In genomic region chr6:88827395-88828205, GRCm38 (mm10) we compare ENCODE assay signal across 10 mouse cellular contexts. TPM values are rescaled to one million over a fixed set of nuclear protein-coding genes. Genes with fewer than 3 reads are reported as not detected.
DNase-seq lines count a peak whose midpoint lies in the region; ATAC-seq and TF ChIP-seq lines count a peak whose summit lies in the region.
"Had no signal": no experiment of that assay in that cellular context is flagged by ENCODE, and none has a peak within 500 bp of the region (broad histone marks: within the 10 kb centered on the region; RNA-seq: fewer than 3 reads in every experiment).

No protein-coding gene starts in this region.

- no peak overlapping the region for H3K4me3 ChIP-seq in forebrain, embryonic 16.5 days (replicated peaks; ENCODE audit: low read length)
- H3K4me3 ChIP-seq in forebrain, embryonic 11.5 days (ENCODE audit: low read depth, low read length): no peak overlapping the region
- no peak overlapping the region for H3K4me3 ChIP-seq in liver, embryonic 13.5 days (replicated peaks)
- H3K4me3 ChIP-seq in liver, embryonic 11.5 days (ENCODE audit: low read depth, low read length): no peak overlapping the region
- H3K4me3 ChIP-seq in bone marrow, adult 2 months (replicated peaks; ENCODE audit: control insufficient read depth, low read depth, low read length): no peak overlapping the region
- H3K4me3 ChIP-seq: hindbrain, embryonic 15.5 days had no signal

- no peaks in the 10 kb centered on the region for H3K36me3 ChIP-seq in forebrain, embryonic 16.5 days (ENCODE audit: control insufficient read depth, insufficient read depth)
- H3K36me3 ChIP-seq in forebrain, embryonic 11.5 days (ENCODE audit: control insufficient read depth, insufficient read depth, low read length): no peaks in the 10 kb centered on the region
- H3K36me3 ChIP-seq in liver, embryonic 13.5 days: peaks cover 55% of the 10 kb centered on the region
- no peaks in the 10 kb centered on the region for H3K36me3 ChIP-seq in liver, embryonic 11.5 days (ENCODE audit: control insufficient read depth, insufficient read depth, low read length)
- H3K36me3 ChIP-seq: hindbrain, embryonic 15.5 days had no signal

- peaks cover 15% of the 10 kb centered on the region for H3K4me1 ChIP-seq in forebrain, embryonic 16.5 days (replicated peaks; ENCODE audit: control insufficient read depth, insufficient read depth, low read length)
- no peaks in the 10 kb centered on the region for H3K4me1 ChIP-seq in forebrain, embryonic 11.5 days (replicated peaks; ENCODE audit: control insufficient read depth, insufficient read depth, low read length)
- H3K4me1 ChIP-seq in liver, embryonic 13.5 days (replicated peaks): peaks cover 35% of the 10 kb centered on the region
- H3K4me1 ChIP-seq in liver, embryonic 11.5 days (replicated peaks; ENCODE audit: control insufficient read depth, insufficient read depth, low read length): no peaks in the 10 kb centered on the region
- H3K4me1 ChIP-seq in bone marrow, adult 2 months (ENCODE audit: control insufficient read depth, insufficient read depth, low read length): peaks cover 11% of the 10 kb centered on the region

- DNase-seq in forebrain, embryonic 11.5 days (ENCODE audit: low spot score): no peak
- DNase-seq in liver, embryonic 13.5 days: no peak
- DNase-seq in liver, embryonic 11.5 days (ENCODE audit: low spot score): no peak
- DNase-seq in yolk sac, embryonic 10.5 days (ENCODE audit: low spot score): no peak
- DNase-seq: adrenal gland, postnatal 10 days had no signal

- TF ChIP-seq CTCF in bone marrow, adult 2 months (IDR thresholded peaks at IDR 0.05; ENCODE audit: control insufficient read depth, insufficient read depth, low read length): peak; percentile 22; the same call in 1 of the 2 replicates

- H3K9ac ChIP-seq in forebrain, embryonic 16.5 days (replicated peaks; ENCODE audit: low read depth, low read length): no peak overlapping the region
- H3K9ac ChIP-seq in forebrain, embryonic 11.5 days (ENCODE audit: low read length): no peak overlapping the region
- H3K9ac ChIP-seq in liver, embryonic 13.5 days: no peak overlapping the region
- H3K9ac ChIP-seq in liver, embryonic 11.5 days (ENCODE audit: low read depth, low read length): no peak overlapping the region
- H3K9ac ChIP-seq: hindbrain, embryonic 15.5 days had no signal

- H3K27ac ChIP-seq in forebrain, embryonic 16.5 days (ENCODE audit: low read length): 0 out of 2 replicates have a peak overlapping the region, but pooled peaks have one; percentile 9
- no peak overlapping the region for H3K27ac ChIP-seq in forebrain, embryonic 11.5 days (ENCODE audit: low read depth, low read length)
- H3K27ac ChIP-seq in liver, embryonic 13.5 days: peak overlapping the region; percentile 31; the same call in 1 of the 2 replicates
- H3K27ac ChIP-seq in liver, embryonic 11.5 days (ENCODE audit: low read depth, low read length): no peak overlapping the region
- peak overlapping the region; percentile 38; the same call in 1 of the 2 replicates for H3K27ac ChIP-seq in bone marrow, adult 2 months (ENCODE audit: control insufficient read depth, insufficient read depth, low read depth, low read length, poor library complexity)
- H3K27ac ChIP-seq: hindbrain, embryonic 15.5 days had no signal

- H3K4me2 ChIP-seq in forebrain, embryonic 16.5 days (ENCODE audit: low read length): no peak overlapping the region
- H3K4me2 ChIP-seq in forebrain, embryonic 11.5 days (ENCODE audit: low read depth, low read length, severe bottlenecking): no peak overlapping the region
- no peak overlapping the region for H3K4me2 ChIP-seq in liver, embryonic 13.5 days
- no peak overlapping the region for H3K4me2 ChIP-seq in liver, embryonic 11.5 days
- H3K4me2 ChIP-seq: hindbrain, embryonic 15.5 days had no signal

- H3K27me3 ChIP-seq in forebrain, embryonic 16.5 days (replicated peaks; ENCODE audit: control insufficient read depth, insufficient read depth, low read length): no peaks in the 10 kb centered on the region
- no peaks in the 10 kb centered on the region for H3K27me3 ChIP-seq in forebrain, embryonic 11.5 days (ENCODE audit: control insufficient read depth, insufficient read depth, low read length)
- H3K27me3 ChIP-seq in liver, embryonic 13.5 days: no peaks in the 10 kb centered on the region
- H3K27me3 ChIP-seq in liver, embryonic 11.5 days (replicated peaks; ENCODE audit: control insufficient read depth, insufficient read depth, low read length): no peaks in the 10 kb centered on the region
- H3K27me3 ChIP-seq: hindbrain, embryonic 15.5 days had no signal

- no peak for ATAC-seq in forebrain, embryonic 16.5 days
- no peak for ATAC-seq in forebrain, embryonic 11.5 days (replicated peaks; ENCODE audit: low FRiP score)
- no peak for ATAC-seq in liver, embryonic 13.5 days (ENCODE audit: low read depth)
- ATAC-seq in liver, embryonic 11.5 days (replicated peaks; ENCODE audit: low FRiP score): no peak
- ATAC-seq in monocyte, adult 5-6 weeks (replicated peaks; ENCODE audit: insufficient number of reproducible peaks, low FRiP score, low TSS enrichment, poor library complexity, severe bottlenecking): peak; percentile 42
- ATAC-seq in erythroid progenitor cell, adult 5-6 weeks (replicated peaks; ENCODE audit: low FRiP score, poor library complexity, severe bottlenecking): no peak

- no peaks in the 10 kb centered on the region for H3K9me3 ChIP-seq in forebrain, embryonic 16.5 days (ENCODE audit: control insufficient read depth, low read length)
- H3K9me3 ChIP-seq in forebrain, embryonic 11.5 days (ENCODE audit: control insufficient read depth, low read length): no peaks in the 10 kb centered on the region
- H3K9me3 ChIP-seq in liver, embryonic 13.5 days (replicated peaks): no peaks in the 10 kb centered on the region
- H3K9me3 ChIP-seq in liver, embryonic 11.5 days (ENCODE audit: control insufficient read depth, low read length): no peaks in the 10 kb centered on the region
- H3K9me3 ChIP-seq: hindbrain, embryonic 15.5 days had no signal

- 62% methylated on average over 13 of the region's 13 CpGs for WGBS in forebrain, embryonic 16.5 days
- 66% methylated on average over 13 of the region's 13 CpGs for WGBS in forebrain, embryonic 11.5 days
- 44% methylated on average over 13 of the region's 13 CpGs for WGBS in liver, embryonic 13.5 days (ENCODE audit: insufficient replicate concordance)
- 53% methylated on average over 13 of the region's 13 CpGs for WGBS in liver, embryonic 11.5 days
- WGBS in bone marrow, adult 2 months: 28% methylated on average over 13 of the region's 13 CpGs

- TF ChIP-seq POLR2A in bone marrow, adult 2 months (IDR thresholded peaks at IDR 0.05; ENCODE audit: borderline replicate concordance, control insufficient read depth, low read depth, low read length): no peak

RNA-seq across cellular contexts. Expression of gene Abtb1, which starts 14.2 kb away (rescaled TPM):
- 44.7 and 47.0 TPM in 2 replicates for polyA plus RNA-seq in forebrain, embryonic 16.5 days (2015; fragmentation: Nextera tagmentation; extraction: Ambion mirVana)
- polyA plus RNA-seq in forebrain, embryonic 11.5 days (2014; fragmentation: Nextera tagmentation; extraction: Ambion mirVana): 14.4 and 15.3 TPM in 2 replicates
- polyA plus RNA-seq in liver, embryonic 13.5 days (2015; fragmentation: Nextera tagmentation; extraction: Ambion mirVana): 45.5 and 46.5 TPM in 2 replicates
- polyA plus RNA-seq in liver, embryonic 11.5 days (2014; fragmentation: Nextera tagmentation; extraction: Ambion mirVana): 24.9 and 26.7 TPM in 2 replicates
- polyA plus RNA-seq in bone marrow, adult 2 months (2011; ENCODE audit: insufficient read depth, insufficient read length, low replicate concordance, missing spikeins): 92.2 and 165 TPM in 2 replicates
- 32.9 to 52.6 TPM (median 51.6 TPM) in 3 replicates for total RNA-seq in monocyte, adult 5-6 weeks (2017)
- total RNA-seq in erythroid progenitor cell, adult 5-6 weeks (2015; ENCODE audit: low replicate concordance): 49.4 and 49.9 TPM in 2 replicates
- 112 and 178 TPM in 2 replicates for total RNA-seq in erythroid progenitor cell, adult 5-6 weeks (2017; ENCODE audit: low replicate concordance)

RNA-seq across cellular contexts. Expression of gene Podxl2, which starts 47.2 kb away (rescaled TPM):
- 592 and 647 TPM in 2 replicates for polyA plus RNA-seq in forebrain, embryonic 16.5 days (2015; fragmentation: Nextera tagmentation; extraction: Ambion mirVana)
- 109 and 115 TPM in 2 replicates for polyA plus RNA-seq in forebrain, embryonic 11.5 days (2014; fragmentation: Nextera tagmentation; extraction: Ambion mirVana)
- 2.3 and 2.9 TPM in 2 replicates for polyA plus RNA-seq in liver, embryonic 13.5 days (2015; fragmentation: Nextera tagmentation; extraction: Ambion mirVana)
- polyA plus RNA-seq in liver, embryonic 11.5 days (2014; fragmentation: Nextera tagmentation; extraction: Ambion mirVana): 9.1 and 10.7 TPM in 2 replicates
- 2.5 and 2.6 TPM in 2 replicates for polyA plus RNA-seq in bone marrow, adult 2 months (2011; ENCODE audit: insufficient read depth, insufficient read length, low replicate concordance, missing spikeins)
- not detected in 3 replicates for total RNA-seq in monocyte, adult 5-6 weeks (2017)
- not detected in 2 replicates for total RNA-seq in erythroid progenitor cell, adult 5-6 weeks (2015; ENCODE audit: low replicate concordance)
- 12.3 TPM in 1 of 2 replicates, not detected in the other for total RNA-seq in erythroid progenitor cell, adult 5-6 weeks (2017; ENCODE audit: low replicate concordance)

Comparison
In these comparisons a context has a peak if more than half of its experiments do, and no peak if none do; other contexts are left out.
1. H3K27ac ChIP-seq: peak in forebrain, embryonic 16.5 days (single experiment), liver, embryonic 13.5 days (single experiment) and bone marrow, adult 2 months (single experiment); none in forebrain, embryonic 11.5 days (single experiment) and liver, embryonic 11.5 days (single experiment).